Mouse (Mus musculus) right cerebral cortex, postnatal 36 days (tissue): ENCODE data around the gene Adprh.
"Not testable (repeated sequence)": the region's sequence is repeated elsewhere in the genome, so short reads cannot be mapped to it uniquely, and the experiment has no call there.

Experiments used
- DNase-seq, 2 experiments: peaks; one replicate each; pipeline ENCODE4 v3.0.0; 2022; ENCODE audit warnings: low spot score in 2 of 2, mixed read lengths in 1 of 2

Gene Adprh

DNA sequence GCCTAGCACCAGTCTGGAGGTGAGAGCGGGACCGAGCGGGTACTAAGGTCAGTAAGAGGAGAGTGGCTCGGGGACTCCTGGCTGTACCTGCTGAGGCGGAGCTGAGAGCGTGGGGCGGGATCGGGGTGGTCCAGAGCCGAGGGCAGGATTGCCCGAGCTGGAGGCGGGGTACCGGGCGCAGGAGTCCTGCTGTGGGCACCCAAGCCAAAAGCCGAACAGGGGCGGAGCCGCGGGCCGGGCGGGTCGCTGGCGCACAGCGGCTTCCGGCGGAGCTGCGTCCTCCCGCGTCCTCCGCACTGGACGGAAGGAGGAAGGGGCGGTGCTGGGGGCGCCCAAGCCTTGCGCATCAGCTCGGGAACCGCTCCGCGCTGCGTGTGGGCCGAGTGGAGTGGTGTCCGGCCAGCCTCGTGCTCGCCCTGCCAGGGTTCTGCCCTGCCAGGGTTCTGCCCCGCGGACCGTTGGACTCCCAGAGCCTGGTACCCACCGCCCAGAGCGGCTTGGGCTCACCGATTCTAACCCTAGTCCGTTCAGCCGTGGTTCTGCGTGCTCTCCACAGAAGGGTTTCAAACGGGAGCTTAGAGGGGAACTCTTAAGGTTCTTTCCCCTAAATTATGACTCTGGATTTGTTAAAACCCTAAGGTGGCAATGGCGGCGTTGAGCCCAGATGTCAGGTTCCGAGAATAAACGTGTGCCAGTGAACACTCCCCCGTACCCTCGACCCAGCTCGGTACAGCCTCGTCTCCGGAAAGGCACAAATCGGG is at the start of gene Adprh:
Gene Adprh, minus strand, starts transcription at position 262 of the 761 bp plus-strand sequence.
- DNase-seq: peak; percentile 86 to 90

DNA sequence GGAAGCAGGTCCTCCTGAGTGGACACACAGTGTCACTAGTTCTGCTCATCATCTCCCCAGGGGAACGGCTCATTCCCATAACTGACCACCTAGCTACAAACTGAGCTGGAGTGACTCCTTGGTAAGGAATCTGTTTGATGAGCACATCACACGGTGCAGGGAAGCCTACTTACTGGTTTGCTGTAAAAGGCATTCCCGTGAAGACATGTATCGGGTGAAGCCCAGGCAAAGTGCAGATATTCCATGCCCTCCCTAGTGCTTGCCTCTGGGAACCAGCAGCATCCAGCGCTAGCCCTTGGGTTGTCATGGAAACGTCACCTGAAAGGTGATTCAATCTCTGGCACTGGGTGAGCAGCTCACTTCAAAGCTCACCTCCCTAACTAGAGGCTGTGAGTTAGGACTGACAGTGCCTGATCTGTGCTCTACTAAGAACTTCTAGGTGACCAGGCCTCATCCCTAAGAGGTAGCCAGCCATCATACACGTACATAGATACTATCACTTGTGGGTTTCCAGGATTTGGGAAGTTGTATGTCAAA is 44.2 kb upstream of the Adprh start:
- no peak for DNase-seq

DNA sequence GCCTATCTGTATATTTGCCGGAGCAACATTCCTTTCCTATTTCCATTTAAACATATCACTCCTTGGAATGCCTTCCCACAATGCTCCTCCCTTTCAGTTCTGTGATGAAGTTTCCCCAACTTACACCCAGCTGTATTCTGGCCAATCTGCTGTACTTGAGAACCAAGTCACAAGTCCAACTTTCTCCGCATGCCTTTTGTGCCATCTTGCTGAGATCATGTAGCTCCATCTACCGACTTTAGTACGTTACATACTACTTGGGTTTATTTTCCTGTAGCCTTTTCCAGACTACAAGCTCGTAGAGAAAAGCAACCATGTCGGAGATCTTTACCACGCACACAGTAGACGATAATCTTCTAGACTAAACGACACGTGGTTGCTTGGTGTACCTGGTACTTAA is 41.4 kb upstream of the Adprh start:
- no peak for DNase-seq

DNA sequence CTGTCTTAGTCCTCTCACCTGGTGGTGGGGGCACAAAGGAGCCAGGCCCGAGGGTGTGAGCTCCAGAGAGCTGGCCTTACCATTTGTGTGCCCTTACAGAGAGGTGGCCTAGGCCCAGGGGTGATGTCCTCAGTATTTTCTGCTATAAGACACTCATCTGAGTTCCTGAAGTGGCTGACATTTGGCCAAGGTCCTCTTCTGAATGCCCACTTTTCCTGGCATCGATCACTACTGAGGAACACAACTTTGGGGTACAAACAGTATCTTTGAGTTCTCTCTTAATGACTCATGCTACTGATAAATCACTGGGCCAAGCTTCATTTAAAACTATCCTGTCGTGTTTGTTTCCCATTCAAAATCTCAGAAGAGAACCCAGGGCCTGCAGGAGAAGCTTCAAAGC is 40.0 kb upstream of the Adprh start:
- DNase-seq: no peak

DNA sequence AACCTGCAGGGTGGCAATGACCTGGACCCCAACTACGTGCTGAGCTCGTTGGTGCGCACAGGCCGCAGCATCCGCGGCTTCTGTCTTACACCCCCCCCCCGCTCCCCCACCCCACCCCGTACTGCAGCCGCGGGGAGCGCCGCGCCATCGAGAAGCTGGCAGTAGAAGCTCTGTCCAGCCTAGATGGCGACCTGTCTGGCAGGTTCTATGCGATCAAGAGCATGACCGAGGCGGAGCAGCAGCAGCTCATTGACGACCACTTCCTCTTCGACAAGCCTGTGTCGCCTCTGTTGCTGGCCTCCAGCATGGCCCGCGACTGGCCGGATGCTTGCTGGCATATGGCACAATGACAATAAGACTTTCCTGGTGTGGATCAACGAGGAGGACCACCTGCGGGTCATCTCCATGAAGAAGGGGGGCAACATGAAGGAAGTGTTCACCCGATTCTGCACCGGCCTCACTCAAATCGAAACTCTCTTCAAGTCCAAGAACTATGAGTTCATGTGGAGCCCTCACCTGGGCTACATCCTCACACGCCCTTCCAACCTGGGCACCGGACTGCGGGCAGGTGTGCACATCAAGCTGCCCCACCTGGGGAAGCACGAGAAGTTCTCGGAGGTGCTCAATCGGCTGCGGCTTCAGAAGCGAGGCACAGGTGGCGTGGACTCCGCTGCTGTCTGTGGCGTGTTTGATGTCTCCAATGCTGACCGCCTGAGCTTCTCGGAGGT is 31.2 kb upstream of the Adprh start:
- no peak for DNase-seq

DNA sequence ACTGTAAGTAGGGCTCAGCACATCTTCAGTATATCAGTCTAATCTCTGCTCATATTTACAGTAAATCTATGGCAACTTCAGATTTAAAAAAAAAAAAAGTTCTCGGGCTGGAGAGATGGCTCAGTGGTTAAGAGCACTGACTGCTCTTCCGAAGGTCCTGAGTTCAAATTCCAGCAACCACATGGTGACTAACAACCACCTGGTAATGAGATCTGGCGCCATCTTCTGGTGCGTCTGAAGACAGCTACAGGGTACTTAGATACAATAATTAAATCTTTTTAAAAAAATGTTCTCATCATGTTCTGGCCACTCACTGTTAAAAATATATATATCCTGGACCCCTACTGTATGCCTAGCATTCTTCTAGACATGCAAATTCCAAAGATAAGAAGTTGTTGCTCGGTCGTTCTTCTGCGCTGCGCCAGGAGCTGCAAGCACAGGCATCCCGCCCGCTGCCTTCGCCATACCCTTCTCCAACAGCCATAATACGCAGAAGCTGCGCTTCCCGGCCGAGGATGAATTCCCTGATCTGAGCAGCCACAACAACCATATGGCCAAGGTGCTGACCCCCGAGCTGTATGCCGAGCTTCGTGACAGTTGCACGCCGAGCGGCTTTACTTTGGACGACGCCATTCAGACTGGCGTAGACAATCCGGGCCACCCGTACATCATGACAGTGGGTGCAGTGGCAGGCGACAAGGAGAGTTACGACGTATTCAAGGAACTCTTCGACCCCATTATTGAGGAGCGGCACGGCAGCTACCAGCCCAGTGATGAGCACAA is 30.5 kb upstream of the Adprh start:
- no peak for DNase-seq

DNA sequence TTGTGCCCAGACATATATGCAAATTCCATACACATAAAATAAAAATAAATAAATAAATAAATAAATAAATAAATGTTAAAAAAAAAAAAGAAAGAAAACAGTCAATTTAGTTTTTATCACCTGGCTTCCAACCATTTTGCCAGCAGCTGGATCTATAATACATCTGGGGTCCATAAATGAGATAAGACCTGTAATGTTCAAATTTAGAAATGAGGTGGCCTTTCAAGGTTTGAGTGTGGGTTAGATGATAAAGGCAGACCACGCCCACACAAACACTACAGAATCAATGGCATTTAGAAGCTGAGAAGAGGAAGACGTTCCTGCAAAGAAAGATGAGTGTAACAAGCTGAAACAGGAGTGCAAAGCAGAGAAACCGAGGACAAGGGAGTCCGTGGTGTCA is 28.8 kb upstream of the Adprh start:
- DNase-seq: no peak

DNA sequence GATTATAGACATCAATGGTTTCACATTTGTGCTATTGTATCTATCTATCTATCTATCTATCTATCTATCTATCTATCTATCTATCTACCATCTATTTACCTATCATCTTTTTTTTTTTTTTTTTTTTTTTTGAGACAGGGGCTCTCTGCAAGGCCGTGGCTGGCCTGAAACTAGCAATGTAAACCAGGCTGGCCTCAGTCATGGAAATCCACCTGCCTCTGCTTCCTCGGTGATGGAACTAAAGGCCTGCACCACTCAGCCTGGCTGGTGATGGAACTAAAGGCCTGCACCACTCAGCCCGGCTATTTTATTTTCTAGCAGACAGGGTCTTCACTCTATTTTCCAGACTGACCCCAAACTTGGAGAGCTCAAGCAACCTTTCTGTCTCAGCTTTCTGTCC is 25.8 kb upstream of the Adprh start:
- no peak for DNase-seq

DNA sequence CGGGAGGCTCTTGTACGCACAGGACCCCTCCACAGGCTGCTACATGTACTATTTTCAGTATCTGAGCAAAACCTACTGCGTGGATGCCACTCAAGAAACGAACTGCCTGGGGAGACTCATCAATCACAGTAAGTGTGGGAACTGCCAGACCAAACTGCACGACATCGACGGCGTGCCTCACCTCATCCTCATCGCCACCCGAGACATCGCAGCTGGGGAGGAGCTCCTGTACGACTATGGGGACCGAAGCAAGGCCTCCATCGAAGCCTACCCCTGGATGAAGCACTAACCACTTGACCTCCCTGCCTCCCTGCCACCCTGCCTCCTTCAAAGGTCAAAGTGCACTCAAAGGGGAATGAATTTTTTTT is 24.7 kb upstream of the Adprh start:
- not testable (repeated sequence) for DNase-seq

DNA sequence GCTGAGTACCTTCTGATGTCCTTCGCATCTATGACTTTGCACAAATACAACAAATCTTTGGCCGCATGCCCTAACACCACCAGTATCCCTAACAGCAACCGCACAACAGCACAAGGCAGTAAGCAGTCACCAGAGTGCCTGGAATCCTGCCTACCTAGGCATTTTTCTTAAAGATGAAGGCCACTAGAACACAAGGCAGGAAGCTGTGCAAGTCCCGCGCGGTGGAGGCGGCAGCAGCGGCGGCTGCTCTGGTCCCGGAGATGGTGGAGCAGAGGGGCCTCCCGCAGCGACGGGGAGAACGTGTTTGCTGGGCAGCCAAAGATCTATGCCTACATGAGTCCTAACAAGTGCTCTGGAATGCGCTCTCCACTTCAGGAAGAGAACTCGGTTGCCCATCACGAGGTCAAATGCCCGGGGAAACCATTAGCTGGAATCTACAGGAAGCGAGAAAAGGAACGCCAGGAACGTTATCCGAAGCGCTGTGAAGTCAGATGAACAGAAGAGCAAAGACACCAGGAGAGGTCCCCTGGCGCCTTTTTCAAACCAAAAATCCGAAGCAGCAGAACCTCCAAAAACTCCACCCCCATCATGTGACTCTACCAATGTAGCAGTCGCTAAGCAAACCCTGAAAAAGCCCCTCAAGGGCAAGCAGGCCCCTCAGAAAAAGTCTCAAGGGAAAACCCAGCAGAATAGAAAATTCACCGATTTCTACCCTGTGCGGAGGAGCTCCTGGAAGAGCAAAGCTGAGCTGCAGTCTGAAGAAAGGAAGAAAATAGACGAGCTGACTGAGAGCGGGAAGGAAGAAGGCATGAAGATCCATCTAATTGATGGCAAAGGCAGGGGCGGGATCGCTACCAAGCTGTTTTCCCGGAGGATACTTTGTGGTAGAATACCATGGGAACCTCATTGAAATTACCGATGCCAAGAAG is 24.1 kb upstream of the Adprh start:
- peak in 1 of 2 experiments; percentile 28 for DNase-seq

DNA sequence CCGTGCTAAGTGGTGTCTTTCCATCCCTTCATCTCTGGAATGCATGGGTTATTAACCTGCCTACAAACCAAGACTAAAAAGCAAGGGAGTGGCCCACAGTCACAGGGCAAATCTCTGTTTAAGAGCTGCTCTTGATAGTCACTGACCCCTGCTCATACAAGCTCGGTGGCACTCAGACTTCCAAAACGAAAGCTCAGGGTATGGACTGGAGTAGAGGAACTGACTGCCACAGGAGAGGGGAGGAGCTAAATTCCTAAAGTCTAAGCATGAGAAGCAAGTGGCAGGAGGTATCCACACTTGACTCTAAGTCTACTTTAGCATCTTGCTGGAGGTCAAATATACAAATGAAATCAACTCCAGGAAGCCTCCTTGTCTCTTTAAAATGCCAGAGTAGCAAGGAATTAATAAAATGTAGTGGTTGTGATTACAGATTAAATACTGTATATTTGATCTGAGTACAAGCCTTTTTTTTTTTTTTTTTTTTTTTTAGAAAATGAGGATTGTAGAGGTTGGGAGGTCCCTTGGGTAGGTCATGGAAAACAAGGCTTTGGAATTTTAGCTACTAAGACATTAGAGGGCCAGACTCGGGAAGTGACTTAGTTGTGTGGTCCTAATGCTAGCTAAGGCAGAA is 23.3 kb upstream of the Adprh start:
- no peak for DNase-seq

DNA sequence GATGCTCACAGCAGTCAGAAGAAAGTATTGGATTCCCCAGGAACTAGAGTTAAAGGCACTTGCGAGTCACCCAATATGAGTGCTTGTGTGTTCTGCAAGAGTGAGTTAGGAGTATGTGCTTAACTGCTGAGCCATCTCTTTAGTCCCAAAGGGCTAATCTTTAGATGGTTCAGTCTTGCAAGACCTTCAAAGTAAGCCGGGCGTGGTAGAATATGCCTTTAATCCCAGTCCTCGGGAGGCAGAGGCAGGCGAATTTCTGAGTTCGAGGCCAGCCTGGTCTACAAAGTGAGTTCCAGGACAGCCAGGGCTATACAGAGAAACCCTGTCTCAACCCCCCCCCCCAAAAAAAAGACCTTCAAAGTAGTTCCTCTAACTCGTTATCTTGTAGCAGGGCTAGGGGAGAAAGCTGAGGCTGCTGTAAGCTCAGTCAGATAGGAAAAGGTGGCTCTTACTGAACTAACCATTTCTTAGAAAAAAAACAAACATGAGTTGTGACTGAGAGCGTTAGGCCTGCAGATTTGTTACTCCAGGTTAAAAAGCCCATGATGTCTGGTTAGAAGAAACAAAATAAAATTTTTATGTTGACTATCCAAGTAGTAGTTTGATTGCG is 22.3 kb upstream of the Adprh start:
- no peak for DNase-seq

DNA sequence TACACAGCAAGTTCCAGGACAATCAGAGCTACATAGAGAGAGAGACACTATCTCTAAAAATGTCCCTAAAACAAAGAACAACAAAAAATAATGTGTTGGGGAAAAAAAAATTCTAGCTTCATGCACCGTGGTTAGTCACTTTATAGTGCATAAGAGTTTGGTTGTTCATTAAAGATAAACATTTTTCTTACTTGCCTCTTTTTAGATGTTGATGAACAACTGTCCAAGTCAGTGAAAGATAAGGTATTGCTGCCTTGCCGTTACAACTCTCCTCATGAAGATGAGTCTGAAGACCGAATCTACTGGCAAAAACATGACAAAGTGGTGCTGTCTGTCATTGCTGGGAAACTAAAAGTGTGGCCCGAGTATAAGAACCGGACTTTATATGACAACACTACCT is 21.2 kb upstream of the Adprh start:
- DNase-seq: no peak

DNA sequence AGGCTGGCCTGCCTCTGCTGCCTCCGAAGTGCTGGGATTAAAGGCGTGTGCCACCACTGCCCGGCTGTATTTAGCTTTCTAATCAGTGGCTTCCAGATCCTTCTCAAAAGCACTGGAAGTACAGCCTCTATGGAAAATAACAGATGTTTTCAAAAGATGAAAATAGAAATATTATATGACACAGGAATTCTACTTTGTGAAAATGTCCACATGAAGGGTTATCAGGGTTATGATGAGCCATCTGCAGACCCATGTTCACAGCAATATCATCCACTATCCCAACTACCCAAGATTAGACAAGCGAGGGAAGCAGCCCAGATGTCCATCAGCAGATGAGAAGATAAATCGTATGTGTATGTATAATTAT is 20.0 kb upstream of the Adprh start:
- DNase-seq: no peak

DNA sequence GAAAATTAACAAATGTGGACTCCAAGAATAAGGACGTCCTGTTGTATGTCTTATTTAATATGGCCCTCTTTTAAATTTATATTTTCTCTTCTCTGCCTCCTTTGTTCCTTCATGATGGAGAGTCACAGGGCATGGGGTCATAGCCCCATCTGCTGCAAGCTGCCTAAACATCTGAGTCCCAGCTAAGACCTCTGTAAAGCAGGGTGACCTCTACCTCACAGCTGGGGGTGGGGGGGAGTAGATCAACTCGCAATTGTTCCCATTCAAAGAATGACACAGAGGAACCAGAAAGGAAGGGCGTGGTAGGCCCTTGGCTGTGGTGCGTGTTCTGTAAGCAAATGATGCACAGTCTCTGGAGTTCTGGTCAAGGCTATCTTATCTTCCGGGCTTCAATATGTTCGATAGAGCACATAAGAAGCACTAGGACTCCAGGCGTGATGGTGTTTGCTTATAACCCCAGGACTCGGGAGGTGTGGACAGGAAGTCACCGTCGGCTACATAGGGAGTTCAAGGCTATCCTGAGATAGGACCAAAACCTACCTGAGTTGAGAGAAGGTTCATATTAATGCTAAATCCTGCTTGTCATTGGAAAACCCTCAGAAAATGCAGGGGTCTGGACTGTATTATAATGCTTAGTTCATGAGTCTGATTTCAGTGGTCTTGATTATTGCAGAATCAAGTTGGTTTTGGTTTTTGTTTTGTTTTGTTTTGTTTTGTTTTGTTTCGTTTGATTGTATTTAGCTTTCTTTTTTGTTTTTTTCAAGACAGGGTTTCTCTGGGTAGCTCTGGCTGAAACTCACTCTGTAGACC is 19.4 kb upstream of the Adprh start:
- DNase-seq: no peak

DNA sequence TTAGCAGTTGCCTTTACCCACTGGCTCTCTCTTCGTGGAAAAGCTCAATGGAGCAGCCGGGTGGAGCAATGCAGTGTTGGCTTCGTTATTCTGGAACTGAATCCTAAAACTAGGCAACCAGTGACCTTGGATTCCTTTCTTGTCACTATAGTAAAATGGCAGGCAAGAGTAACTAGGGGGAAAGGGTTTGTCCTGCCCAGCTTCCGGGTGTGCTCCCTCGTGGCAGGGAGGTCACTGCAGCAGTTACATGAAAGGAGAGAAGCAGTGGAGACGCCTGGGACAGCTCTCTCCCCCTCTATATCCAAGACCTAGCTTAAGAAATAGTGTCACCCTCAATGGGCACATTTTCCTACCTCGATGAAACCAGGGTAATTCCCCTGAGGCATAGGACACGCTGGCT is 16.9 kb upstream of the Adprh start:
- no peak for DNase-seq

DNA sequence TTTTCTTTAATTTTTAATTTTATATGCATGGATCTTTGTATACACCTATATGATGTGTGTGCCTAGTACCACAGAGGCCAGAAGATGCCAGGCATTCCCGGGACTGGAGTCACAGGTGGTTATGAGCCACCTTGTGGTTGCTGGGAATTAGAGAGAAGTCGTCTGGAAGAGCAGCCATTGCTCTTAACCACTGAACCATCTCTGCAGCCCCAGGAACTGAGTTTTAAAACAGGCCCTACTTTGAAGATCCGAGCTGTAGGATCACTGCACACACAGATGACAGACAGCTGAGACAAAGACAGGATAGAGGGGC is 16.2 kb upstream of the Adprh start:
- DNase-seq: no peak

DNA sequence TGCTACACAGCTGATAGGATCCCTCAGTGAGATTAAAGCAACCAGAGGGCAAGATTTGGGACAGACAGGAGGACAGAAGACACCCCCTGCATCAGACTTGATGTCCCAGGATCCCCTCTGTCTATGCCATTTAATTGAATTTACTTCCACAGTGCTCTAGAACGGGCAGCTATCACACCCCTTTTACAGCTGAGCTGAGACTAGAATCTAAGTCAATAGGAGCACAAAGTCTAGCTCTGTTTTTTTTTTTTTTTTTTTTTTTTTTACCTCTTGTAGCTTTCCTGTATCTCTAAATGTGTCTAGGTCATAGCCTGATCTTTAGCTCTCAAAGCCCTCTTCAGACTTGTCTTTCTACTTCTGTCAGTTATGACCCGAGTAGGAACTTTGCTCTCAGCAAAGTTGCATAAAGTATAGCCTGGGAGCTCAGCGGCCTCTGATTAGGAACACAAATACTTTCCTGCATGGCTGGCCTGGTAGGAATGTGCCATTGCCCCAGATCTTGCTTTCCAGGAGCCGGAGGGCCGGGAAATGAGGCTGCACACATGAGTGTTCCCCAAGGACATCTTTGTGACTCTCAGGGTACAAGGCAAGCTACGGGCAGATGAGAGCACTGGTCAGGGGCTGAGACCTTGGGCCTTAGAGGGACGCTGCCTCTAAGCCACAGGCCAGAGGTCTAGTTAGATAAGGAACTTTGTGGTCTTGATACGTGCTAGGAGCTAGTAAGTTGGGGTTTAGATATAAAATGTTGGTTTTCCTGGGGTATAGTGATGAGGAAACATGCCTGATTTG is 15.6 kb upstream of the Adprh start:
- DNase-seq: no peak
